Mouse (Mus musculus) midbrain, embryonic 16.5 days (tissue): ENCODE measurements at regions not wholly inside any gene's neighbourhood (a gene's known extent, or its start where the extent isn't known, plus 50 kb on each side); places are given as distances from the start of the nearest gene placed in this dataset.

Experiments used
- ATAC-seq: fragments of 200-750 bp; cut with Nextera tagmentation; 2 replicates; pipeline ENCODE4 v1.8.0; 2017; ENCODE audit warnings: moderate TSS enrichment
- H3K27ac ChIP-seq: fragments of 300-500 bp; sonication (generic); 2 replicates; pipeline ENCODE4 v1.5.1; 2014; ENCODE audit warnings: mild to moderate bottlenecking, low read length, mixed read lengths
- H3K27me3 ChIP-seq: fragments of 300-500 bp; sonication (generic); 2 replicates; pipeline ENCODE4 v1.6.1; 2014; ENCODE audit warnings: low read depth, low read length, mixed read lengths; ENCODE audit not compliant: control insufficient read depth, insufficient read depth
- H3K36me3 ChIP-seq: fragments of 300-500 bp; sonication (generic); 2 replicates; pipeline ENCODE4 v1.6.1; 2014; ENCODE audit warnings: mild to moderate bottlenecking, low read length, moderate library complexity, mixed read lengths; ENCODE audit not compliant: control insufficient read depth, insufficient read depth
- H3K4me1 ChIP-seq: fragments of 300-500 bp; sonication (generic); 2 replicates; pipeline ENCODE4 v1.6.1; 2014; ENCODE audit warnings: mild to moderate bottlenecking, low read length, mixed read lengths; ENCODE audit not compliant: control insufficient read depth, insufficient read depth
- H3K4me2 ChIP-seq: fragments of 300-500 bp; sonication (generic); 2 replicates; pipeline ENCODE4 v1.6.1; 2014; ENCODE audit warnings: mild to moderate bottlenecking, low read length, mixed read lengths
- H3K4me3 ChIP-seq: fragments of 300-500 bp; sonication (generic); 2 replicates; pipeline ENCODE4 v1.5.1; 2014; ENCODE audit warnings: low read depth, mild to moderate bottlenecking, low read length, moderate library complexity, mixed read lengths
- H3K9ac ChIP-seq: fragments of 300-500 bp; sonication (generic); 2 replicates; pipeline ENCODE4 v1.6.1; 2014; ENCODE audit warnings: low read depth, low read length, mixed read lengths
- H3K9me3 ChIP-seq: fragments of 300-500 bp; sonication (generic); replicated peaks from 2 replicates; pipeline ENCODE4 v1.6.1; 2014; ENCODE audit warnings: mild to moderate bottlenecking, low read length, mixed read lengths; ENCODE audit not compliant: control insufficient read depth, poor library complexity, severe bottlenecking
- WGBS: fragments of 180-500 bp; shearing (Covaris S2); extraction: QIAGEN DNeasy Blood & Tissue Kit; methylation state at CpG from one replicate; pipeline ENCODE4 v1.1.7; 2014; 5-methylcytosine and 5-hydroxymethylcytosine counted together

GRCm38 (mm10) chr13:44149499-44149898, 364.9 kb downstream of the Cd83 start:
- H3K4me3 ChIP-seq, result no peak overlapping the region
- ATAC-seq, result no peak
- H3K27ac ChIP-seq, result no peak overlapping the region
- no peak overlapping the region for H3K9ac ChIP-seq
- no peaks in the 10 kb centered on the region for H3K4me1 ChIP-seq
- H3K9me3 ChIP-seq, result 0 out of 2 replicates have a peak, but pooled peaks cover 2% of the 10 kb centered on the region
- no peak overlapping the region for H3K4me2 ChIP-seq
- no peaks in the 10 kb centered on the region for H3K27me3 ChIP-seq
- H3K36me3 ChIP-seq, result no peaks in the 10 kb centered on the region
- WGBS, result 88% methylated on average over 3 of the region's 3 CpGs

GRCm38 (mm10) chr13:44151526-44151925, 367.0 kb downstream of the Cd83 start:
- H3K36me3 ChIP-seq, result no peaks in the 10 kb centered on the region
- H3K27ac ChIP-seq, result no peak overlapping the region
- H3K4me2 ChIP-seq, result no peak overlapping the region
- no peaks in the 10 kb centered on the region for H3K27me3 ChIP-seq
- WGBS, result 89% methylated on average over 6 of the region's 6 CpGs
- no peak overlapping the region for H3K4me3 ChIP-seq
- ATAC-seq, result no peak
- H3K4me1 ChIP-seq, result no peaks in the 10 kb centered on the region
- no peak overlapping the region for H3K9ac ChIP-seq
- 0 out of 2 replicates have a peak, but pooled peaks cover 2% of the 10 kb centered on the region for H3K9me3 ChIP-seq

GRCm38 (mm10) chr13:44152806-44153613, 368.4 kb downstream of the Cd83 start:
- WGBS, result 76% methylated on average over 10 of the region's 10 CpGs
- Histone ChIP-seq H3K4me3 (no peak overlapping the region), H3K9me3 (0 out of 2 replicates have a peak, but pooled peaks cover 2% of the 10 kb centered on the region), H3K36me3 (no peaks in the 10 kb centered on the region), H3K27me3 (no peaks in the 10 kb centered on the region), H3K4me1 (no peaks in the 10 kb centered on the region), H3K4me2 (no peak overlapping the region), H3K9ac (no peak overlapping the region), H3K27ac (no peak overlapping the region)
- ATAC-seq, result no peak

GRCm38 (mm10) chr13:44153784-44154183, 369.2 kb downstream of the Cd83 start:
- no peak for ATAC-seq
- 0 out of 2 replicates have a peak, but pooled peaks cover 2% of the 10 kb centered on the region for H3K9me3 ChIP-seq
- no peak overlapping the region for H3K4me2 ChIP-seq
- no peak overlapping the region for H3K9ac ChIP-seq
- 94% methylated on average over 5 of the region's 5 CpGs for WGBS
- no peaks in the 10 kb centered on the region for H3K36me3 ChIP-seq
- H3K27me3 ChIP-seq, result no peaks in the 10 kb centered on the region
- no peaks in the 10 kb centered on the region for H3K4me1 ChIP-seq
- H3K27ac ChIP-seq, result no peak overlapping the region
- H3K4me3 ChIP-seq, result no peak overlapping the region

GRCm38 (mm10) chr13:44155956-44156355, 371.4 kb downstream of the Cd83 start:
- ATAC-seq, result no peak
- Histone ChIP-seq H3K9ac (no peak overlapping the region), H3K36me3 (no peaks in the 10 kb centered on the region), H3K4me2 (no peak overlapping the region), H3K4me3 (no peak overlapping the region), H3K9me3 (0 out of 2 replicates have a peak, but pooled peaks cover 2% of the 10 kb centered on the region), H3K27ac (no peak overlapping the region), H3K27me3 (no peaks in the 10 kb centered on the region), H3K4me1 (no peaks in the 10 kb centered on the region)
- WGBS, result 93% methylated on average over 4 of the region's 4 CpGs

GRCm38 (mm10) chr13:44156546-44156945, 372.0 kb downstream of the Cd83 start:
- Histone ChIP-seq H3K4me2 (no peak overlapping the region), H3K36me3 (no peaks in the 10 kb centered on the region), H3K4me3 (no peak overlapping the region), H3K4me1 (no peaks in the 10 kb centered on the region), H3K9ac (no peak overlapping the region), H3K9me3 (0 out of 2 replicates have a peak, but pooled peaks cover 2% of the 10 kb centered on the region), H3K27me3 (no peaks in the 10 kb centered on the region), H3K27ac (no peak overlapping the region)
- no peak for ATAC-seq
- 91% methylated on average over 3 of the region's 3 CpGs for WGBS

- Histone ChIP-seq H3K27me3 (no peaks in the 10 kb centered on the region), H3K4me2 (no peak overlapping the region), H3K4me1 (no peaks in the 10 kb centered on the region), H3K9ac (no peak overlapping the region), H3K9me3 (0 out of 2 replicates have a peak, but pooled peaks cover 2% of the 10 kb centered on the region), H3K4me3 (no peak overlapping the region), H3K36me3 (no peaks in the 10 kb centered on the region), H3K27ac (no peak overlapping the region)
- WGBS, result 91% methylated on average over 4 of the region's 4 CpGs
- ATAC-seq, result no peak
These were observed 372.7 kb downstream of the Cd83 start for GRCm38 (mm10) chr13:44157236-44157635.

- no peak for ATAC-seq
- no peak overlapping the region for H3K27ac ChIP-seq
- WGBS, result 72% methylated on average over 6 of the region's 6 CpGs
These were observed 373.8 kb downstream of the Cd83 start for GRCm38 (mm10) chr13:44158364-44158763.

GRCm38 (mm10) chr13:44159346-44159745, 374.8 kb downstream of the Cd83 start:
- no peak for ATAC-seq
- H3K9me3 ChIP-seq, result no peaks in the 10 kb centered on the region
- no peaks in the 10 kb centered on the region for H3K27me3 ChIP-seq
- H3K36me3 ChIP-seq, result no peaks in the 10 kb centered on the region
- 76% methylated on average over 2 of the region's 2 CpGs for WGBS
- no peak overlapping the region for H3K27ac ChIP-seq
- H3K4me1 ChIP-seq, result no peaks in the 10 kb centered on the region
- no peak overlapping the region for H3K9ac ChIP-seq
- H3K4me3 ChIP-seq, result no peak overlapping the region
- H3K4me2 ChIP-seq, result no peak overlapping the region

More at GRCm38 (mm10) chr13:44158364-44158763, 373.8 kb downstream of the Cd83 start:
- Histone ChIP-seq H3K4me1 (no peaks in the 10 kb centered on the region), H3K9ac (no peak overlapping the region), H3K9me3 (0 out of 2 replicates have a peak, but pooled peaks cover 2% of the 10 kb centered on the region), H3K36me3 (no peaks in the 10 kb centered on the region), H3K4me3 (no peak overlapping the region), H3K27me3 (no peaks in the 10 kb centered on the region), H3K4me2 (no peak overlapping the region)
